Mouse (Mus musculus) adrenal gland, postnatal 14 days (tissue): ENCODE data around the gene Ttll11. TPM values are rescaled to one million over a fixed set of nuclear protein-coding genes. Genes with fewer than 3 reads are reported as not detected.

Source experiments
- DNase-seq: peaks from one replicate; pipeline ENCODE4 v3.0.0; 2021; ENCODE audit warnings: mixed read lengths
- long read RNA-seq, 2 experiments: library from polyadenylated mRNA; stranded (forward); transcript quantifications; one replicate each; pipeline ENCODE4 v2.0.0; 2021
- total RNA-seq: library from RNA; stranded (reverse); gene quantifications from 2 replicates; pipeline ENCODE4 v1.2.3, GENCODE M21; 2021

Ttll11 gene
- total RNA-seq, result 2.6 and 2.7 TPM in 2 replicates
- long read RNA-seq, experiment 1, partial matches to known transcripts, result 0 of 24 reads
- long read RNA-seq, experiment 1, other reads (novel, unspliced or antisense), result 24 of 24 reads
- long read RNA-seq, experiment 2, partial matches to known transcripts, result 2 of 8 reads
- long read RNA-seq, experiment 2, other reads (novel, unspliced or antisense), result 6 of 8 reads

DNA sequence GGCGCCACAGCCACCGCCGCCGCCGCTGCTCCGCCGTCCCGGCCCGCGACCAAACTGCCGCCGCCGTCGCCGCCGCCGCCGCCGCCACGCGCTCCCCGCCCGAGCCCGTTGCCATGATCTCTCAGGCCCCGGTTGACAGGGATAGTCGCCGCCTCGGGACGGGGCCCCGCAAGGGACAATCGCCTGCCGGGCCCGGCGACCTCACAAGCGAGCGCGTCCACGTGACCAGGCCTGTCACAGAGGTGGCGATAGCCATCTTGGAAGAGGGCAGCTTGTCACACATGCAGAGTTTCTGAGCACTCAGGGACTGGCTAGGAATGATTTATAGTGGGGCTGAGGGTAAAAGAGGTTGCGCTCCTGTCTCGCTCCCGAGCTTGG, at the start of gene Ttll11:
Gene Ttll11 (minus strand): TSS at position 270 of the 378 bp plus-strand sequence.
- DNase-seq, result peak; percentile 97

DNA sequence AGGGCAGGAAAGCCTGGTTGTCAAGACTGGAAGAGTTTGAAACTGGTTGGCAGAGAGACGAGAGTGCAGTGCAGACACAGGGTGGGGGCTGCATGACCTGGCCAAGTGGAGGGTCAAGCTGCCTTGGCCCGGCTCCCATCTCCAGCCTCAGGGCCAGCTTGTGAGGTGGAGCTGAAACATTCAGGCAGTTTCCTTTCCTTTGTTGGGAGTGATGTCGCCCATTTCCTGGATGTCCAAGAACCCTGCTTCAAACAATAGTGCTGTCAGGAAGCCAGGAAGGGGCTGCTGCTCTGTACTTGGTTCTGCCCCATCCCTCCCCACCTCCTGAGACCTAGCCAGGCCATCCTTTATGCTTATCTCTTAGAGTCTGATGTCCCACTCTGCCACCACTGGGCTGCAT, 43.6 kb upstream of the Ttll11 start:
- DNase-seq, result peak; percentile 73

DNA sequence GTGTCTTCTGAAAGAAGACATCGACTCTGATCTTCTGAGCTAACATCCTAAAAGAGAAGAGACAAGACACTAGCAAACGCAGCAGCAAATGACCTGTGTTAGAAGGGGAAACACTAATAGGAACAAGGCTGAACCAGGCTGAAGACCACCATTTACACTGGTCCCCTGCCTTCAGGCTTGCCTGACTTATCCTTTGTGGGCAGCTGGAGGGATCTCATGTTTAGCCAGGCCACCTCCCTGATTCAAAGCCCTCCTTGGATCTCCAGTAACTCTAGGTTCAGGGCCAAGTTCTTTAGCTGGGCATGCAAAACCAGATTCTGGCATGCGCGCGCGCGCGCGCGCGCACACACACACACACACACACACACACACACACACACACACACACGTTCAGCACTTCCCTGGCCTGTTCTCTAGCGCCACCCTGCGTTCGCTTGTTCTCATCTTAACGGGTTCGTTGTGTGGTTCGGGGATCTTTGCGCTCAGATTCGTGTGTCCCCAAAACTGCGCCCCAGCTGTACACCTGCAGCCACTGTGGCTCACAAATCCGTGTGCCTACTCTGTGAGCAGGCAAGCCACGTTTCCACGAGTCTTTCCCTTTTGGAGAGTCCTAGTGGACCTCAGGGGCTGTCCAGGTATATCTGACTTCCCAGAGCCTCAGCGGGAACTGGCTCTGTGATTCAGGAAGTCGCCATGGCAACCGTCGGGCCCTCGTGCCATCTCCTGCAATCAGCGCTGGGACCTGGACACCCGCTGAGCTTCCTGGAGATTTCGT, 41.9 kb upstream of the Ttll11 start:
- peak; percentile 90 for DNase-seq

DNA sequence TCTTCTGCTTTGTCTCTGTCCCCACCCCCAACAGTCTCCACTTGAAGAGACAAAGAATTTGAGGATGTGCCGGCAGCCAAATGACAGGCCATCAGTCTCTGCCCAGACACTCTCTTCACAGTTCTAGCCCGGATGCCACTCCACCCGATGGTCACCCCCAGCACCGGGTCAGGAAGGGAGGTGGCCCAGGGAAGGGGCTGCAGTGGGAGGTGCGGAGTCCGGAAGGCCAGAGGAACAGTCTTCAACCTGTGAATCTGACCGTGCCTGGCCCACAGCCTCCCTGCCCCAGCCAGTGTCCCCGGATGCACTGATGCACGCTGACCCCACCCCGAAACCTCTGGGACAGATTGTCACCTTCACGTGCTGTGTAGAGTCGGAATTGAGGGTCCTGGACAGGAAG, 33.3 kb upstream of the Ttll11 start:
- peak; percentile 50 for DNase-seq

DNA sequence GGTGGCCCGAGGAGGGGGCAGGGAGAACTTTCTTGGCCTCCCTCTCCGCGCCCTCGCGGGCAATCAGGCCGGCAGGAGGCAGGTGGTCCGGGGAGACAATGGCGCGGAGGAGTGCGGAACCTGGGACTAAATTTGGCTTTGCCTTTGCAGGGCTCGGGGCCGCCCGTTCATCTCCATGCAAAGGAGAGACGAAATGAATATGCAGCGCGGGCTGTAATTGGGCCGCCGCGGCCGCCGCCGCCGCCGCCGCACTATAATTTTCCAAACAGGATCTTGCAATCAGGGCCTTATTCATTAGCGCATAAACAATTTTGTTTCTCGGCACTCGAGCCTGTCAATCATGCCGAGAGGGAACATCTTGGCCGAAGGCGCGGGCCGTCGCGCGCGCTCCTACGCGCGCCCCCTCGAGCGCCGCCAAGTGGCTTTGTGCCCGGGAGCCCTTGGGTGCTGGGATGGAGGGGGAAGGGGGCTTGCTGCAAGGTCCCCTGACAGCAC, 31.7 kb upstream of the Ttll11 start:
- peak; percentile 41 for DNase-seq

DNA sequence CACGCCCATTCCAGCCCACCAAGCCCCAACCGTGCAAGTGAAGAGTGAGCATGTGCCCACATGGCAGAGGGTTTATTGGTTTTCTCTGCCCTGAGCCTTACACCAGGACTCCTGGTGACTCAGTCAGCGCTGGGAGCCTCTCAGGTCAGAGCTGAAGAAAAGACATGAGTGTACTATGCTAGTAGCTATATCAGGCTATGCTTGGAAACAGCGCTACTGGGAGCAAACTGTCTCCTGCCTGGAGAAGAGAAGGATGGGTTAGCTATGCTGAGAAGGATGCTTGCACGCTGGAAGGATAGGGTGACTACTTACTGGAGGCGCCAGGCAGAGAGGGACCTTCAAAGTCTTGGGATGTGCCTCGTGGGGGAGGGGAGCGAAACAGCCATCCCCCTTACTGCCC, 30.9 kb upstream of the Ttll11 start:
- DNase-seq, result no peak

DNA sequence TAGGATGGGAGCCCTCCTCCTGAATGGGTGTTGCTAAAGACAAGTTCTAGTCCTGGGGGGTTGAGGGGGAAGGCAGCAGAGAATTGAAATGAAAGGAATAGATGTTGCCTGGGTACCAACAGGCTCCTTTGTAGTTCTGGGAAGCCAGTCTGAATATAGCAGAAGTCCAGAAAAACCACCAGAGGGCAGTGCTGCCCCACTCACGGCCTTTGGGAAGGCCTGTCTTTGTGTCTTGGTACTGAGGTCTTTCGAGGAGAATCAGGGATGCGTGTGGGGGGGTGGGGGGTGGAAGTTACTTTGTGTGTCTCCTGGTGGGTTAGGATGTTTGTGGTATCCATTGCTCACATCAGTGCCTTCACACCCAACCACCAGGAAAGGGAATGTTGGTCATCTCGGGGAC, 29.7 kb upstream of the Ttll11 start:
- DNase-seq, result peak; percentile 84

DNA sequence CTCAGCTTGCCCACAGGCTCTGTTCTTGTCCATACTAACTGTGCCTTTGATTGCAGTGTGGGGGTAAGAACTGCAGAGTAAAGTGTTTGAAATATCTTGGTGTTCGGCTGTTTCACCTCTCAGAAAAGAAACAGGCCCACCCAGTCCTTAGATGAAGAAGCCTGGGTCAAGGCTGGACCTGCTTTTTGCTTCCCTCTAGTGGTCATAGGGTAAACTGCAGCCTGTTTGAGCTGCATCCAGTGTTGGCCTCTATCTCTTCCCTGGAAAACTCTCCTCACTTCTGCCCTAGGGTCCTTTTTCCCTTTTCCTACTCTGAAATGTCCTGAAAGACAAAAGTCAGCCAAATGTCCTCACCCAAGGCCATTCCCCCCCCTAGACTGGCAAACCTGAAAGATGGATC, 28.4 kb upstream of the Ttll11 start:
- peak; percentile 61 for DNase-seq

DNA sequence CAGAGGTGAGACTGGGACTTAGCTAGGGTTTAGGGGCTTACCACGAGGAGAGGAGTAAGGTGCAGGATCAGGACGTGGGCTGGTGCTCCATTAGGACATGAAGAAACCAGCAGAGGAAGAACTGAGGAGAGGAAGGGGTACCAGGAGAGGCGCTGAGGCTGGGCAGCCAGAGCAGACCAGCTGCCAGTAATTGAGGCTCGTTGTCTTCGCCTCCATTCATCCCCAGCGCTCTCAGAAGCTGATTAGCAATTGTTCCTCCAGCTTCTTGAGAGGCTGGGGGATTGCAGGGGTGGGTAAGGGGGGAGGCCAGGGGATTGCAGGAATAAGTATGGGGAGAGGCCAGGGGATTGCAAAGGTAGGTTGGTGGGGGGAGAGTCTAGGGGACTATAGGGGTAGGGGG, 22.5 kb upstream of the Ttll11 start:
- DNase-seq, result no peak

DNA sequence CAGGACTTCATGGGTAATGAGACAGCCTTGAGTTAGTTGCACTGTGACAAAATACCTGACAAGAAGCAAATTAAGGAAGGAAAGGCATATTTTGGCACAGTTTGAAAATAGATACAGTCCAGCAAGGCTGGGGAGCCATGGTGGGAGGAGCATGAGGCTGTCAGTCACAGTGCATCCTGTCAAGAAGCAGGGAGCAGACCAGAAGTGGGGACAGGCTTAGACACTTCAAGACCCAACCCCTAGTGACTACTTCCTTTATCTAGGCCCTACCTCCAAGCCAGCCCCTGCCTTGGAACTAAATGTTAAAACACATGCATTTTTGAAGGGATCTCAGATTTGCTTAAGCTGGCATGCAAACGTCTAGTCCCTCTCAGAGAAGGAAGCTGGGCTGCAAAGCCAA, 20.7 kb upstream of the Ttll11 start:
- no peak for DNase-seq

DNA sequence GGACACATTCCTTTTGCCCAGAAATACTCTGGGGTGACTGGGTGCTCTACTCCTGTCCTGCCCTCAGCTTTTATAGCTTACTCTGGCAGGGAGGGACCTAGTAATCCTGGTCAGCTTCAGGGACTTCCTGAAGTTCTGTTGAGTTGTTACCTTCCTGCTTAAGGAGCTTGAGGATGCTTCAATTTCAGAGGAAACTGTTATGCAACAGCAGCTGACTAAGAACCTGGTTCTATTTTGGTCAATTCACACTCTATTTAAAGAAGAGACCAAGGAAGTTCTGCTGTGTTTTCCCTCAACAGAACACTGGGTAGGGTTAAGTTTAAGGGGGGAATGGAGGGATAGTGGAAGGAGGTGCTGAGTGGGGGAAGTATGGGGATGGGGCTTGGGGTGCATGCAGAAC, 19.5 kb upstream of the Ttll11 start:
- DNase-seq, result no peak

DNA sequence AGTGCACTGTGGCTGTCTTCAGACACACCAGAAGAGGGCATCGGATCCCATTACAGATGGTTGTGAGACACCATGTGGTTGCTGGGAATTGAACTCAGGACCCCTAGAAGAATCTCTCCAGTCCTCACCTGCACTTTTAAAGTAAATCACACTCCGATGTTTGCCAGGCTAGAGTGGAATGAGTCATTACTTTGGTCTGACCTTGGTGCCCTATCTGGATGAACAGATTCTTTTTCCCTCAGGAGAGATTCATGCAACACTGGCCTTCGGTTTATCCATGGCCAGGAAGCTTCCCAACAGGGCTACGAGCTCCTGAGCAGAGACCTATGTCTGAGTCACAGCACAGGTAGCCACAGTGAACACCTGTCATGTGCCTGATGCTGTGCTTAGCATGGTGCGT, 18.7 kb upstream of the Ttll11 start:
- DNase-seq, result no peak

DNA sequence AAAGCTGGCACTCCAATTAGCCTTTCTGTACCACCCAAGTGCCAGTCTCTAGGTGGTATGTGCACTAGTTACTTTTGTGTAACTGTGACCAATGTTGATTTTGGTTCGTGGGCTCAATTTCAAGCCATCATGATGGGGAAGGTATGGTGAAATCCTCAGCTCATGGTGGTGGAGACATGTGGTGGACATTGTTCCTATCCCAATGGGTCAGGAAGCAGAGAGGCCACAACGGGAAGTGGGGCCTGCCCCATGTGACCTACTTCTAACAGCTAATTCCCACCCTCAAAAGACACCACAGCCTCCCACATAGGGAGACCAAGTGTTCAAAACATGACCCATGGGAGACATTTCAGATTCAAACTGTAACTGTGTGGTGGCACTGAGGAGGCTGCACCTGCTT, 17.0 kb upstream of the Ttll11 start:
- no peak for DNase-seq

DNA sequence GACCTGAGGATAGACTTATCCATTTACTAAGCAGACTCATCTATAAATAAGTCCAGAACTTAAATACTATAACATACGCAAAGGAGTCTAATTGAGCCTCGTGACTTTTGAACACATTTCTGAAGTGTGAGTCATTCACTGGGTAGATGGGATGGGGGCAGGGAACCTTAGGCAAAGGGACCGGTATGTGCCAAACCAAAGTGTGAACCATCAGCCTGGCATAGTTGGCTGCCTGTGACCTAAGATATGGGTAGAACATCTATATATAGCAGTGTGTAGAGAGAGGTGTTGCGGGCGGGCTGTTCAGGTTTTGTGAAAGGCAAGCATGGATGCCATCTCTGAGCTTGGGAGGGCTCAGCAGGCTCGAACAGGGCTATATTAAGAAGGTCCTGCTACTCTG, 14.6 kb upstream of the Ttll11 start:
- no peak for DNase-seq

DNA sequence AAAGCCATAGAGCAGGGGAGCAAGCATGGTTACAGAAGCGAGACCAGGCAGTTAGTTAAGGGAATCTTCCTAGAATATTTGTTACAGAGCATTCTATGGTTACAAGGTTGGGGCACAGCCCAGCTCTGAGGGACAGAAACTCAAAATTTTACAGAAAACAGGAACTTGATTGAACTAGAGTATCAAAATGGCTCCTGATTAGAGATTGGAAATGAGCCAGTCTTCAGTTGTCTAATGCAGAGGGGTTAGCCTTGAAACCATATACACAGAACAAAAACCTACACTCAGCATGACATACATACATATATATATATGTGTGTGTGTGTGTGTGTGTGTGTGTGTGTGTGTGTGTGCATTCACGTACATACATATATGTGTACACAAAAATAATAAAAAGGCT, 13.8 kb upstream of the Ttll11 start:
- no peak for DNase-seq

DNA sequence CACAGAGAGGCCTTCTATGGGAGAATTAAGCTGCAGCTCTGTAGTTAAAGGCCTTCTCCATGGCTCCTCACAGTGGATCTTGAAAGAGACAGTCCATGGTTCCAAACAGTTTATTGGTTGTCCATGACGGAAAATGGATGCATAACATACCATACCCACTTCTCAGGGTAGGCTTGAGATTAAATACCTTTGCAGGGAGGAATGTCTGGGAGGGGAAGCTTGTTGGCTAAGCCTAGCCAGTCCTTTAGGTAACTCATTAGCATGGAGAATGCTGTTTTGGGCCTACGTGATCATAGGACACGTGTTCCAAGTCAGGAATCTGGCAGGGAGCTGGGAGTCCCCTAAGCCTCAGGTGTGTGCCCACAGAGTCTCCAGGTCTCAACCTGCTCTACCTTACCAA, 12.5 kb upstream of the Ttll11 start:
- peak; percentile 1 for DNase-seq

DNA sequence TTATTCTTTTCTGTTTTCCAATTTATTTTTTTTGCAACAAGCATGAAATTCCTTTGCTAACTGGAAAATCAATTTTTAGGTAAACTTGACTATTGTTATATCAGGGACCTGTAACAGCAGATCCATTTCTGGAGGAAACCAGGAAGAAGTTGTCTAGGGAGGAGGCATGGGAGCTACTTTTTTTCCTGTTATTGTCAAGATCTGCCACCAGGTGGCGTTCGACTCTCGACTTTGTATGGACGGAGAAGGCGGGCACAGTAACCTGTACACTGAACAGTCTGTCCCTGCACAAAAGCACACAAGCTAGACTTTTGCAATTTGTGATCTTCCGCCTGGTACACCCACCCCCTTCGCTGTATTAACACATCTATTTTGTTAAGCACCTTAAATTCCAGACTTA, 4.2 kb upstream of the Ttll11 start:
- peak; percentile 82 for DNase-seq

DNA sequence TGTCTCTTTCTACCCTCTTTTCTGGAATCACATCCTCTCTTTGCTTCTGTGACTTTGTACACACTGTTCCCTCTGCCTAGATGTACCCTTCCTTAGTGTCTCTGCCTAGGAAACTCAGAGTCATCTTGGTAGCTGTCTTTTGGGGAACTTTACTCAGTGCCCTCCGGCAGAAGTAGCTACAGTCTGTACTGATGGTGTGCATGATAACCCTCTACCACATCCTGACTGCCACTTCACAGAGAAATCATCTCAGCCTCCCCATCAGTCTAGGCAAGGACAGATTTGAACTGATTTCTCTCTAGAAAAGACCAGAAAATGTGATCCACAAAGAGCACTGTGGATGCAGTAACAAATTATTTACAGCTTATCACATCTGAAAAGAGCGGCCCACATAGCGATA, 2.2 kb upstream of the Ttll11 start:
- no peak for DNase-seq

DNA sequence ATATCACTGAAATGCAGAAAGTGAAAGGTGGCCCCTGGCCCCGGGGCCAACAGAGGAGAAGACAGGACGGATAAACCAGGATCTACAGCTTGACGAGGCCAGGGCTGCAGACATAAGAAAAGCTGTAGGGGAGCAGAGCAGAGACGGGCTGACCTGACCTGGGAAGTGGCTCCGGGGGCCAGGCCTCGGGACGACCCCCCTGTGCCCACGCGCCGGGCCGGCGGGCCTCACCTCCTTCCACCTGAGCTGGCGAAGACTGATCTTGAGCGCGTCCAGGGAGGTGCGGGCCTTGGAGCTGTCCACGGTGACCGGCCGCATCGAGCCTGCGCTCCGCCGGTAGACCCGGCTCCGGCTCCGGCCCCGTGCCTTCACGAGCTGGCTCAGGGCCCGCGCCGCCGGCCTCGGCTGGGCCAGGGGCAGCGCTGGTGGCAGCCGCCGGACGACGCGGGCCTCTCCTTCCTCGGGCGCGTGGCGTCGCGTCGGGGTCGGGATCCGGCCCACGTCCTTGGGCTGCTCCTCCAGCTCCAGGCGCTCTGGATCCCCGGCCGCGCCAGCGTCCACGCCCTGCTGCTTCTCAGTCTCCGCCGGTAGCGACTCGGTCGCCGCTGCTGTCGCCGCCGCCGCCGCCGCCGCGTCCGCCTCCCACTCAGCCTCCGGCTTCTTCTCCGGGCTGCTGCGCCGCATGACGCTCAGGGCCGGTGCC, 621 bp downstream of the Ttll11 start:
- peak; percentile 73 for DNase-seq

DNA sequence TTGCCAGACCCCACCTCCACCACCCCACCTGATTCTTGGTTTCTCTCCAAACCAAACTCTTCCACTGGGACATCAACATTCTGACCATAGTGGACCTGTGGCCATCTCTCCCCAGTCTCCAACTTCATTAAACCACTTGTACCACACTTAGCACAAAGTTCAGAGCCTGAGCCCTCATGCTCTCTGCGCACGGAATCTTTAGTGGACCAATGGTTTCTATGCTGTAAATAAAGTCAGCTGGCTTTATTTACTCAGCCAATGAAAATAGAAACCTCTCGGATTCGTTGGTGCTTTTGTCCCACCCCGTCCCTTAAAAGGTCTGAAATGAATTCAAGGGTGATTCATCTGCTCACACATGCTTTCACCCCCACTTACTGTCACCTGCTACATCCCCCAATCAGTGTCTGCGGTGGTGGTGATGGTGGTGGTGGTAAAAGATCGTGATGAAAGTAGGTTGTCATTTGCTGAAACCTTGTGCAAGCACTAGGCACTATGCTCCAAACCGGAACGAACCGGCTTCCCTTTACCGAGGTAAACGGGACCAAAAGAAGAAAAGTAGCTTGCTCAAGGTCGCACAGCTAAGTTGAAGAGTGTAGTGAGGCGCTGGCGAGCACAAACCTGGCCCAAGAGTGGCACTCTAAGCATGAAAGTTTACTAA, 1.3 kb downstream of the Ttll11 start:
- DNase-seq, result peak; percentile 54

DNA sequence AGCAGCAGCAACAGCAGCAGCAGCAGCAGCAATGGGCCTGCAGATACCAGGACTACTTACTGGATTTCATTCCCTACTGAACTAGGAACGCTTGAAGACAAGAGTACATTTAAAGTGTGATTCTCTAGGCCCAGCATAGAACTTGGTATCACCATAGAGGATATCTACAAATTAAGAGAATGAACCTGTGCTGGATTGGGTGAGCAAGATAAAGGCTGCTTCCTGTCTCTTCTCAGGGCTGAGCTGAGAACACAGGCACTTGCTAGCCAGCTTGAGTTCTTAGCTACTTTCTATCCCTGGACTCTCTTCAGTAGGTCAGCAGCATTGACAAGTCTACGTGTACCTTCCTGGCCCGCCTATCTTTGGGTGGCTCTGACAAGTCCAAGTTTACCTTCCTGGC, 2.0 kb downstream of the Ttll11 start:
- DNase-seq, result no peak

DNA sequence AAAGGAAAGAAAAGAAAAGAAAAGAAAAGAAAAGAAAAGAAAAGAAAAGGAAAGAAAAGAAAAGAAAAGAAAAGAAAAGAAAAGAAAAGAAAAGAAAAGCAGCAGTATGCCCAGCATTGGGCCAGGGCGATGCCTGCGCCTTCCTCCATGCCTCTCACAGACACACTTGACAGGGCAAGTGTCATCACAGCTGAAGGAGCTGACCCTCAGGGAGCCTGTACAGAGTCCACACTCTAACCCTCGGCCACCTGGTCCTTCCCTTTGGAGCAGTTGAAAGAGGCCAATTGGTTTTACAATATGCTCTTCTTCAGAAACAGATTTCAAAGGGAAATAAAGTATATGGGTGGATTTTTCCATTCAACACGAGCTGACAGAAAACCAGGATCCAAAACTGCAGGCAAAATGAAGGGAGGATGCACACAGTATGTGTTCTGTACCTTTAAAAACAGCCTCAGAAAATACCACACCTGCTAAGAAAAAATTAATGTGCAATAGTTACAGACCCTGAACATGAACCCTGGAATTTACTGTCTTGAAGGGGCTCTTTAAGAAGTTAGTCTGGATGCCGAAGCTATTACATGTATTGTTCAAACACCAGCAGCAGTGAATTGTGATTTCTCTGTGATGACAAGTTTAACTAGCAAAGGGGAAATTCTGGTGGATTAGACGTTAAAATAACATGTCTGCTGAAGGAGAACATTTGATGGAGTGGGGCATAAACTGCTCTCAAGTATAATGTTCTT, 7.3 kb downstream of the Ttll11 start:
- no peak for DNase-seq
